18 mouse cellular contexts compared by ENCODE assay signal in genomic region chr3:157979619-157980018, GRCm38 (mm10).
"Had no signal": no experiment of that assay in that cellular context is flagged by ENCODE, and none has a peak within 500 bp of the region (broad histone marks: within the 10 kb centered on the region; RNA-seq: fewer than 3 reads in every experiment).

No protein-coding gene starts in this region.

- H3K4me1 ChIP-seq: midbrain, embryonic 10.5 days; neural tube, embryonic 13.5 days; neural tube, embryonic 15.5 days had no signal

- H3K9me3 ChIP-seq: midbrain, embryonic 10.5 days; neural tube, embryonic 13.5 days; neural tube, embryonic 15.5 days had no signal

- H3K27ac ChIP-seq: liver, embryonic 14.5 days; midbrain, embryonic 10.5 days; neural tube, embryonic 13.5 days; neural tube, embryonic 15.5 days had no signal

- H3K27me3 ChIP-seq: neural tube, embryonic 13.5 days; neural tube, embryonic 15.5 days had no signal

- H3K4me2 ChIP-seq: lung, embryonic 14.5 days; neural tube, embryonic 13.5 days; neural tube, embryonic 15.5 days had no signal

- H3K9ac ChIP-seq: liver, embryonic 14.5 days; lung, embryonic 14.5 days; neural tube, embryonic 13.5 days; neural tube, embryonic 15.5 days had no signal

- H3K4me3 ChIP-seq: midbrain, embryonic 10.5 days; myocyte; neural tube, embryonic 13.5 days; neural tube, embryonic 15.5 days had no signal

- H3K36me3 ChIP-seq: neural tube, embryonic 13.5 days; neural tube, embryonic 15.5 days had no signal

- DNase-seq: lung, adult 18-20 months; lung, embryonic 14.5 days; lung, postnatal 10 days; lung, postnatal 4 days; retina, postnatal 1 day; right cerebral cortex, adult 18-20 months; right cerebral cortex, postnatal 25 days; right cerebral cortex, postnatal 4 days; spleen, adult 18-20 months; thymus, adult 18-20 months; thymus, postnatal 14 days; thymus, postnatal 36 days had no signal

- ATAC-seq: midbrain, embryonic 16.5 days had no signal
